Mouse (Mus musculus): Measurements from ENCODE around the gene Trim47. TPM values are rescaled to one million over a fixed set of nuclear protein-coding genes. Genes with fewer than 3 reads are reported as not detected.

Gene Trim47
- polyA plus RNA-seq (2012; rRNA removed): 47.2 and 62.0 TPM in 2 replicates

DNA sequence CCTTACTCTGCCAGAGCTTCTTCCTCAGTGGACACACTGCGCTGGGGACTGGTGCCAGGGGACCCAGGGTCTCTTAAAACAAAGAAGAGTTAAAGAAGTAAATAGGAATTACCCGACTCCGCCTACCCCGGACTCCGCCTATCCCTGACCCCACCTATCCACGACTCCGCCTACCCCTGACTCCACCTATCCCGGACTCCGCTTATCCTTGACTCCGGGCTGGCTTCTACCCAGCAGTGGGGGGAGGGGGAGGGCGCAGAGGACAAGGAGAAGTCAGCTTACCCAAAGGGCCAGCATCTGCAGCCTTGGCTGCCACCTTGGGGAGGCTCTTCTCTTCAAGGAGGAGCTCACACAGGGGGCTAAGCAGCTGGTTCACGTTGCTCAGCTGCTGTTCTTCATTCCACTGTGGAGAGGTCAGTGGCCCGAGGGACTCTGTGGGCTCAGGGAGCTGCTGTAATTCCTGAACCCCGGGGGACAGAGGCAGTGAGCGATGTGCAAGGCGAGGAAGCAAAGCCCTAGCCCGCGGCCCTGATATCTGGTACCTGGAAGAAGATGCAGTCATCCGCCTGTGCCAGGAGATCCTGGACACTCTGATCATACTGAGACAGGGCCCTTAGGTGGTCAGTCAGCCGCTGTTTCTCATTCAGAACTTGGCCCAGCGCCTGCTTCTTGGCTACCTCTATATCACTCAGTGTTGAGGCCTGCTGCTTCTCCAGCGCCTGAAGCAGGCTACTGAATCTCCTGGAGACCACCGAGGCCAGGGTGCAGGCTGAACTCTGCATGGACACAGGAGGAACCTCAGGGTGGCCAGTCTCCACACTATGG, at the start of gene Trim47:
TSS of gene Trim47 (minus strand) at position 55 of the 825 bp plus-strand sequence.

DNA sequence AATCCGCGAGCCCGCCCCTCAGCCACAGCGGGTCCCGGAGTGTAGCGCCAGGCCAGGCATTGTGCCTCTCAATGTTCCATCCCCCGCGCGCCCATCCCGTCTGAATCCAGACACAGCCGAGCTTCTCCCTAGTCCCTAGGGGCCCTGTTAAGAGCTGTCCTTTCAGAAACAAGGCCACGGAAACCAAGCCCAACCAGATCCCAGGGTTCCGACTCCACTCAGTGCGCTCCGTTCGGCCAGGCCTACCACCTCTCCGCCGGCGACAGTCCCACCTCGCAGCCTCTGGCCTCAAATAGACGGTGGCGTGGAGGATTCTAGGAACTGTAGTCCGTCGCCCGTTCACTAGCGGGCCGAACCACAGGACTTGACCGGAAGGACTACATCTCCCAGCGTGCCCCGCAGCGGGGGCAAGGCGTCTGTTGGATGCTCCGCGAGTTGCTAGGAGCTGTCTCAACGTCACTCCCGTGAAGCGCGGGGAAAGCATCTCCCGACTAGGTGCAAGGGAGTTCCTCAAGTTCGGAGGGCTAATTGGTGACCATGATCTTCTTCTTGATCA, 41.0 kb upstream of the Trim47 start, which contains the start of gene Fbf1:
TSS of gene Fbf1 (minus strand) at position 283 of the 556 bp plus-strand sequence.

DNA sequence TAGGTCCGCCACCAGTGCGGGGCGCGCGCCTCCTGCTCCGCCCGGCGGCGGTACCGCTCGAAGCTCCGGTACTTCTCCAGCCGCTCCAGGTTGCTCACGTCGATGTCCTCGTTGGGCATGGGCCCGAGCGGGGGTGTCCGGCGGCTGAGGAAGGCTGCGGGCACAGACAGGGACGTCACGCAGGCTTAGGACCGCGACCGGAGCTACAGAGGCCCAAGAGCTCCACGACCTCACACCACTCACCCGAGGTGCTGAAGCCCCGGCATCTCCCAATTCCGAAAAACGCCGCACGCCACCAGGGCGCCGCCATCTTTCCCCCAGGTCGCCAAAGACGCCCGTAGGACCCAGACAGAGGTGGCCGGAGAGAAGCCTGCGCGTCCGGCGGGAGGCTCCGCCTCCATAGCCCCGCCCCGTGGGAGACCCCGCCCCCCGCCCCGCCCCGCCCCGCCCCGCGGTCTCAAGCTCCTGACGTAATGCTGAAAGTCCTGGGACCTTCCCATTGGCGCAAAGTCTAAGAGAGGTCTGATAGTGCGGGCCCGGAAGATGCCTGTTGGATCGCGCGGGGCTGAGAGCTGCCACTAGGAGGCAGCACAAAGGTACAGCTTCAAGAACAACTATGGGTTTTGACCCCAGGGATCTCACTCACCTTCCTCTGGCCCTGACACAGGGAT, 11.6 kb upstream of the Trim47 start, which contains the start of gene Mrpl38:
TSS of gene Mrpl38 (minus strand) at position 401 of the 671 bp plus-strand sequence.

DNA sequence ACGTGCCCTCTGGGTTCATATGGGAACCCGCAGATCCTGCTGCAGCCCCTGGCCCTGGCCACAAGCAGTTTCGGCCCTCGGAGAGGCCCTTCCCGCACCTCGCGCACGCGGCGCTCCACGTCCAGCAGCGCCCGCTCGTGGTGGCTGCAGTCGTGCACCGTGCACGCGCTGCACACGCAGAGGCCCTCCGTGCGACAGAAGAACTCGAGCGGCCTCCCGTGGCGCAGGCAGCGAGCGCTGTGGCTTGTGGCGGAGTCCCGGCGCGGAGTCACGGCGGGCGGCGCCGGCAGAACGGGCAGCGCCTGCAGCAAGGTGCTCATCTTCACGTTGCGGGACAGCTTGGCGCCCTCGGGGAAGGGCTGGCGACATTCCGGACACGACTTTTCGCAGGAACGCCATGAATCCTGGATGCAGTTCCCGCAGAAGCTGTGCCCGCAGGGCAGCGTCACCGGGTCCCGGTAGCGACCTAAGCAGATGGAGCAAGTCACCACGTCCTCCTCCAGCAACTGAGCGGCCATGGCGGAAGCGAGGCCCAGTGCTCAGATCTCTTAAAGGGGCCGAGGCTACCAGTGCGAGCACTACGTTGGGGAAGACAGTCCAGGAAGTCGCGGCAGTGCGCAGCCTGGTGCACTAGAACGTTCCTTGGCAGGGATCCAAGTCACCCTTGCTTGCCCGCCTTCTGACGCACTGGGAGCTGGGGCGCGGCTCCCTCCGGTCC, 3.6 kb upstream of the Trim47 start, which contains the start of gene Trim65:
TSS of gene Trim65 (minus strand) at position 641 of the 718 bp plus-strand sequence.

DNA sequence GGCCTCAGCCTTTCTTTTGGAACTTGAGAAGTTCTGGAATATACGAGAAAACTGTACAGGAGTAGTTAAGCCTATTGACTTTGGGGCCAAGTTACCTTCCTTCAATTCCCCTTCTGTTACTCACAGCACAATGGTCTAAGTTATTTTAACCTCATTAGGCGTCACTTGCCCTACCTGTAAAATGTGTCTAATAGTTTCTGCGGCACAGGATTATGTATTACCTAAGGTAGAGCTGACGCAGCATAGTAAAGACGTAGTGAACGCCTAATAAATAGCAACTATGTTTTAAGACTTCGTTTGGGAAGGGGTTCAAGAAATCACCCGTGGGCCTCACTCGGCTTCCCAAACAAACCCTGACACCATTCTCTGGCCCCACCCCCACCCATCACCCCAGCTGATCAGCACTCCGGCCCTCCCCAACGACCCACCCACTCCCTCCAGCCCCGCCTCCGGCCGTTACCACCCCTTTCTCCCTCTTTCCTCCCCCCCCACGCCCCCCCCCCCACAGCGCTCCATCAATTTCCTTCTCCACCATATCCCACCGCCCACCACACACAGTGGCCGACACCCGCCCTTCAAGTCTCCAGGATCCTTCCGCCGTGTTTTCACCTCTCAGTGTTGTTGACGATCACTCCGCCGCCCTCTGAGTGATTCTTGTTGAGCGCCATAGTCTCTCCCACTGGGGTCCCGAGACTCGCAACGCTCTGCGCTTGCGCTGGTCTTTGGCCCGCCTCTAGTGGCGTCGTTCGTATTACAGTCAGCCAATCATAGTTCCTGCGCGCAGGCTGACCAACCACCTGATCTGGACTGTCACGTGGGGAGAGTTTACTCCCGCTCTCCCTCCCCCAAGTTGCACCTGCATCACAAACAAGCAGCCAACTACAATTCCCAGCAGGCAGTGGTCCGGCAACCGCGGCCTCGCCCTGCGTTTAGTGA, 40.5 kb downstream of the Trim47 start, which contains the start of gene Wbp2:
TSS of gene Wbp2 (minus strand) at position 738 of the 936 bp plus-strand sequence.

DNA sequence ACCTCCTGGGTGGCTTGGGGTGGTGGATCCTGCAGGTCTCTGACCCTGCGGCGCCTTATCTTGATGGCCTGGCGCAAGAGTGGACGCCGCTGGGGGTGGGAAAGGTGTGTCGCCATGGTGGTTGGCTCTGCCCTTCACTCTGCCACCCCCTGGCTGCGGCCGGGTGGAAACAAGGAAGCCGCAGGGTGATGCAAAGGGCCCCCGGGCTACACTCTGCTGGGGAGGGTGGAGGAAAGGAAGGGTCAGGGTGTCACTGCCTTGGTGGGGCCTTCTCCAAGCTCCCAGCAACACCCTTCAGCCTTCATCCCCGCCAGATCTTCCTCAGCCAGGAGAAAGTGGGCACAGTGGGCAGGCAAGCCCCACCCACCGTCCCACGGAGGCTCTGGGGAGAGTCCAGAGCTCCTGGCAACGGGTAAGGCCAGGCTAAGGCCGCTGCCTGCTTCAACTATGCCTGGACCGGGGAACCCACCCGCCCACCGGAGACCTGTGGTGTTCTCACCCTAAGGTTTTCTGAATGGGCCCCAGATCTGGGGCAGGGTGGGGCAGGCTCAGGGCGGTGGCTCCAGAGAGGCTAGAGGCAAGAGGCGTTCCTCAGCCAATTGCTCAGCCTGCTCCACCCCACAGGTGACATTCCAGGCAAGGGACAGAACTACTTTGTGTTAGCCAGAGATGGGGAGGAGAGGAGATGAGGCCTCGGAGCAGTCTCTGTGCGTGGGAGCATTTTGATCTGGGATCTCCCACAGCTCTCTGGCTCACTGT, 49.4 kb downstream of the Trim47 start, which contains the start of gene Unc13d:
TSS of gene Unc13d (minus strand) at position 516 of the 759 bp plus-strand sequence.

Other genes starting within 250 kb of the Trim47 start
- gene Smim5, start 227.2 kb downstream of the Trim47 start, polyA plus RNA-seq (2012; rRNA removed): 2.9 and 4.1 TPM in 2 replicates
- 24.8 and 28.5 TPM in 2 replicates for gene Smim6, start 215.2 kb downstream of the Trim47 start, polyA plus RNA-seq (2012; rRNA removed)
- gene Sap30bp, start 193.9 kb downstream of the Trim47 start, polyA plus RNA-seq (2012; rRNA removed): 13.2 and 13.4 TPM in 2 replicates
- gene Recql5, start 193.7 kb downstream of the Trim47 start, polyA plus RNA-seq (2012; rRNA removed): 9.7 and 12.0 TPM in 2 replicates
- 37.3 and 46.8 TPM in 2 replicates for gene Itgb4, start 152.5 kb downstream of the Trim47 start, polyA plus RNA-seq (2012; rRNA removed)
- 47.5 and 60.9 TPM in 2 replicates for gene Galk1, start 114.5 kb downstream of the Trim47 start, polyA plus RNA-seq (2012; rRNA removed)
- 64.3 and 74.4 TPM in 2 replicates for gene H3f3b, start 99.2 kb downstream of the Trim47 start, polyA plus RNA-seq (2012; rRNA removed)
- gene Unk, start 96.9 kb downstream of the Trim47 start, polyA plus RNA-seq (2012; rRNA removed): 11.0 and 11.8 TPM in 2 replicates
- 8.1 and 8.3 TPM in 2 replicates for gene Unc13d, start 49.2 kb downstream of the Trim47 start, polyA plus RNA-seq (2012; rRNA removed)
- gene Wbp2, start 40.2 kb downstream of the Trim47 start, polyA plus RNA-seq (2012; rRNA removed): 168 and 184 TPM in 2 replicates
- gene Trim65, start 3.9 kb upstream of the Trim47 start, polyA plus RNA-seq (2012; rRNA removed): 6.7 and 7.1 TPM in 2 replicates
- gene Mrpl38, start 11.7 kb upstream of the Trim47 start, polyA plus RNA-seq (2012; rRNA removed): 49.6 and 56.5 TPM in 2 replicates
- gene Fbf1, start 41.0 kb upstream of the Trim47 start, polyA plus RNA-seq (2012; rRNA removed): 7.2 and 9.5 TPM in 2 replicates
- 10.8 and 11.8 TPM in 2 replicates for gene Ten1, start 71.6 kb upstream of the Trim47 start, polyA plus RNA-seq (2012; rRNA removed)
- gene Acox1, start 71.8 kb upstream of the Trim47 start, polyA plus RNA-seq (2012; rRNA removed): 42.7 and 56.9 TPM in 2 replicates
- gene Evpl, start 110.9 kb upstream of the Trim47 start, polyA plus RNA-seq (2012; rRNA removed): 18.9 and 19.2 TPM in 2 replicates
- 18.6 and 18.9 TPM in 2 replicates for gene Srp68, start 147.0 kb upstream of the Trim47 start, polyA plus RNA-seq (2012; rRNA removed)
- gene Galr2, start 153.7 kb upstream of the Trim47 start, polyA plus RNA-seq (2012; rRNA removed): 3.1 and 5.7 TPM in 2 replicates
- gene Exoc7, start 180.0 kb upstream of the Trim47 start, polyA plus RNA-seq (2012; rRNA removed): 12.6 and 12.9 TPM in 2 replicates
- 0.15 and 0.68 TPM in 2 replicates for gene Foxj1, start 208.2 kb upstream of the Trim47 start, polyA plus RNA-seq (2012; rRNA removed)